Mouse (Mus musculus) thymus, postnatal 0 days (tissue): ENCODE data around the gene Slc9b1. TPM values are rescaled to one million over a fixed set of nuclear protein-coding genes. Genes with fewer than 3 reads are reported as not detected.
A peak's percentile ranks its signal among the peaks of the same experiment; 100 is the strongest.

Experiments used
- DNase-seq: peaks from one replicate; pipeline ENCODE4 v3.0.0-alpha.2; 2015; ENCODE audit warnings: low spot score
- polyA plus RNA-seq: library from polyadenylated mRNA; unstranded; fragments of >200 nt; fragmentation: Nextera tagmentation; extraction: Ambion mirVana; gene quantifications from 2 replicates; pipeline ENCODE4 v1.2.1, GENCODE M21; 2015

The Slc9b1 gene
- polyA plus RNA-seq, 1 experiment from 2014 or later, result 0.36 TPM

GRCm38 (mm10) chr3:135437758-135438495, 90.1 kb downstream of the Slc9b1 start, which contains the start of gene Ube2d3:
Gene Ube2d3, plus strand, starts transcription at chr3:135438149.
- DNase-seq, result peak; percentile 100

GRCm38 (mm10) chr3:135438531-135438912, 90.7 kb downstream of the Slc9b1 start:
- DNase-seq, result peak; percentile 94

- peak; percentile 87 for DNase-seq
These were observed 91.2 kb downstream of the Slc9b1 start for GRCm38 (mm10) chr3:135438913-135439531.

DNA sequence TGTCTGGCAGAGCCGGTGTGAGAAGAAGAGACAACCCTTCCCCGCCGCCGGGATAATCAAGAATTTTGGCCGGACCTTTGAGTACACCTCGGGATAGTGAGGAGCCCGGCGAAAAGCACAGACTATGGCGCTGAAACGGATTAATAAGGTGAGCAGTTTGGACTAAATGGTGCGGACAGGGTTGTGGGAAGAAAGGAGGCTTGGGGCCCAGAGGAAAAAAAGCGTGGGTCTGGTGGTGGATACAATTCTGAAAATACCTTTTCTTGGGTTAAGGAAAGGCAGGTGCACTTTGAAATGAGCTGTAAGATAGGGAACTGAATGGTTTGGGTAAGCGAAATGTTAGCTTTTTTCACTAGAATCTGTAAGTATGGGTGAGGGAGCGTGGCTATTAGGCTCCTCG, 91.8 kb downstream of the Slc9b1 start:
- peak; percentile 19 for DNase-seq

DNA sequence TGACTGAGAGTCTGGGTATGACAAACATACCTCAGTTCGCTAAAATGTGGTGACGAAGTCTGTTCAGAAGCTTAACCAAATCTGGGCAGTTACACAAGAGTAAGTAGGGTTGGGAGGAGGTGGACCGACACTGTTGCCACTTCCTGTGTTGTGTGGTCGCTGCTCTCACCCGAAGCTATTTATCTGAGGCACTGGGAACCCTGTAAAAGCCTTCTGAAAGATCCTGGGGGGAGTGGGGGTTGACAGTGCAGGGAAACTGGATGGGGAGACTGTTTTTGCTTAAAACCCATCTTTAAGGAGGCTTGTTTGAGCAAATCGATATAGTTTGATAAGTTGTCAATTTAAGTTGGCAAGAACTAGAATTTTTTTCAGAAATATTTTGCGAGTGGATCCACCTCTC, 92.4 kb downstream of the Slc9b1 start:
- peak; percentile 73 for DNase-seq

GRCm38 (mm10) chr3:135440621-135441020, 92.8 kb downstream of the Slc9b1 start:
- DNase-seq, result no peak

- DNase-seq, result no peak
These were observed 97.1 kb downstream of the Slc9b1 start for GRCm38 (mm10) chr3:135444930-135445329.

Other genes with a start within 250 kb of the Slc9b1 start
- 26.8 and 28.7 TPM in 2 replicates for gene Cenpe, start 135.5 kb upstream of the Slc9b1 start, polyA plus RNA-seq
- 1.7 TPM in 2 replicates for gene Bdh2, start 66.8 kb upstream of the Slc9b1 start, polyA plus RNA-seq
- 0.57 and 0.75 TPM in 2 replicates for gene Slc9b2, start 40.3 kb upstream of the Slc9b1 start, polyA plus RNA-seq
- gene Cisd2, start 75.9 kb downstream of the Slc9b1 start, polyA plus RNA-seq, result 53.5 and 64.7 TPM in 2 replicates
- gene Ube2d3, start 90.1 kb downstream of the Slc9b1 start, polyA plus RNA-seq, result 616 and 646 TPM in 2 replicates
- 8.4 and 9.3 TPM in 2 replicates for gene Manba, start 137.6 kb downstream of the Slc9b1 start, polyA plus RNA-seq